Mouse (Mus musculus): ENCODE measurements around the gene Dnm2.

- TF ChIP-seq POLR2A (IDR thresholded peaks at IDR 0.05; ENCODE audit: control insufficient read depth, extremely low read depth, insufficient read depth, low read length, poor library complexity) (no peak), CTCF (IDR thresholded peaks at IDR 0.05; ENCODE audit: borderline replicate concordance, control insufficient read depth, extremely low read depth, insufficient read depth, low read length, poor library complexity) (no peak)
These were observed 6.8 kb upstream of the Dnm2 start for GRCm38 (mm10) chr9:21417866-21418265.
